ENCODE assay signal across 30 mouse cellular contexts in the genomic region with DNA sequence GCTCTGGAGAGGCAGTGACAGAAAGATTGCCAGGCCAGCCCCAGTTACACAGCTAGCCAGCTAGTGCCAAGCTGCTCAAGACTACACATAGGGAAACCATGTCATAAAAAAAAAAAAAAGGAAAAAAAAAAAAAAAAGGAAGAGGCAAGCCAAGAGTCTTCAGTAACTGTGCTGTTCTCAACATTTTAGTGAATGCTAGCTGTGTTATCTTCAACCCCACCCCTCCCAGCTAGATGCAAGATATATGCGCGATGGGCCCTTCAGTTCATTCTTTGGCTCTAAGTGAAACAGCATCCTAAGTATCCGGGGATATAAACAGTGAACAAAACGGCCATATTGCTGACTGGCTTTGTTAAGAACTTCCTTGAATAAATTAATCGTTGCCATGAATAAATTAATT.
"Had no signal": no experiment of that assay in that cellular context is flagged by ENCODE, and none has a peak within 500 bp of the region (broad histone marks: within the 10 kb centered on the region; RNA-seq: fewer than 3 reads in every experiment).

No protein-coding gene starts in this region.

- H3K4me3 ChIP-seq: heart, embryonic 12.5 days; heart, embryonic 13.5 days; heart, embryonic 15.5 days; hindbrain, embryonic 10.5 days; hindbrain, embryonic 12.5 days; hindbrain, embryonic 13.5 days; hindbrain, embryonic 15.5 days; intestine, embryonic 15.5 days; kidney, embryonic 15.5 days; layer of hippocampus, adult 2 months; left cerebral cortex, adult 2 months had no signal

- H3K36me3 ChIP-seq: heart, embryonic 12.5 days; heart, embryonic 13.5 days; heart, embryonic 15.5 days; hindbrain, embryonic 10.5 days; hindbrain, embryonic 12.5 days; hindbrain, embryonic 13.5 days; hindbrain, embryonic 15.5 days; intestine, embryonic 15.5 days; kidney, embryonic 15.5 days had no signal

- H3K9ac ChIP-seq: heart, embryonic 12.5 days; heart, embryonic 13.5 days; heart, embryonic 15.5 days; hindbrain, embryonic 12.5 days; hindbrain, embryonic 13.5 days; hindbrain, embryonic 14.5 days; hindbrain, embryonic 15.5 days; intestine, embryonic 15.5 days; kidney, embryonic 15.5 days had no signal

- H3K9me3 ChIP-seq: heart, embryonic 12.5 days; heart, embryonic 13.5 days; heart, embryonic 15.5 days; hindbrain, embryonic 10.5 days; hindbrain, embryonic 12.5 days; hindbrain, embryonic 13.5 days; hindbrain, embryonic 15.5 days; intestine, embryonic 15.5 days; kidney, embryonic 15.5 days had no signal

- DNase-seq: heart, postnatal 10 days; heart, postnatal 14 days; heart, postnatal 36 days; heart, postnatal 4 days; kidney, adult 11 months; kidney, adult 18-20 months; kidney, adult 2 months; kidney, adult 8-10 months; kidney, adult 9 months; kidney, postnatal 10 days; kidney, postnatal 14 days; kidney, postnatal 25 days; kidney, postnatal 36 days; kidney, postnatal 4 days; layer of hippocampus, adult 9-11 months; layer of hippocampus, postnatal 36 days had no signal

- H3K27ac ChIP-seq: heart, embryonic 13.5 days; heart, embryonic 15.5 days; hindbrain, embryonic 10.5 days; hindbrain, embryonic 12.5 days; hindbrain, embryonic 13.5 days; hindbrain, embryonic 14.5 days; hindbrain, embryonic 15.5 days; hindbrain, postnatal 0 days; intestine, embryonic 15.5 days; kidney, embryonic 15.5 days; kidney, postnatal 0 days; layer of hippocampus, adult 2 months; left cerebral cortex, adult 2 months had no signal
